Mouse (Mus musculus): ENCODE measurements around the gene Jazf1. TPM values are rescaled to one million over a fixed set of nuclear protein-coding genes. Genes with fewer than 3 reads are reported as not detected.

Jazf1 gene
- polyA plus RNA-seq, 1 experiment from 2014 or later: 10.2 TPM

DNA sequence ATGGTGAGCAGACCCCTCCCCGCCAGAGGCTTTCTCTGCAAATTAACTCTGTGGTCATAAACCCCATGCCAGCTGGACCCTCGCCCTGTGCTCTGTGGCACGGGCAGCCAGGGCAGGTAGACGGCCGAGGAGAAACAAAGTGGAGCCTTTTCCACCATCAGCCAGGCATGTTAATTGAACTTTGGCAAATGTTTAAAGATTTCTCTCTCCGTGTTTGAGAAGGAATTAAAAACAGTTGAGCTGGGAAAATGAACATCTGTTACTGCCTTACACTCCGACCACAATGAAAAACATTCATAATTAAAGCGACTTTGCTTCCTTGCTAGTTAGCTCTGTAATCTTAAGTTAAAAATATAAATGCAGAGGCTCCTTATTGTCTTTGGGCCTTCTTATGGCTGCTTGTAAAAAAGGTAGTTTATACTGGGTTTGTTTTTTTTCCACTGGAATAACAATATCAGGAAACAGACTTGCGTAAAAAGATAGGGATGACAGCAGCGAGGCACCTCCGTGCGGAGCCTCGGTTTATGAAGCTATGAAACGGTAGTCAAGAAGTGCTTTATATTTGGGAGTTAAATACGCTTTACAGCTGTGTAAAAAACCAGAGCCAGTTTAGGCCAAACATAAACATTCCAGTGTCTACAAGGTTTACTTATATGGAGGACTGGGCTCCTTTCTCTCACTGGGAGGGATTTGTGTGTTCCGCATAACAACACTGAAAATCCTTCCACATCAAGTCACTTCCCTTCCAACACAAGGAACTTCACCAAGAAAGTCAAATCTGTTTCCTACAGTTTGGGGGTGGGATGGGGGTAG, 273.2 kb downstream of the Jazf1 start:
- ATAC-seq (ENCODE audit: low FRiP score): no peak
- no peak overlapping the region for H3K4me3 ChIP-seq (replicated peaks)
- H3K4me1 ChIP-seq: peaks cover 25% of the 10 kb centered on the region
- 0 out of 2 replicates have a peak overlapping the region, but pooled peaks have one; percentile 31 for H3K27ac ChIP-seq
- 80% methylated on average over 16 of the region's 16 CpGs for WGBS
- H3K9ac ChIP-seq: no peak overlapping the region
- H3K9me3 ChIP-seq: no peaks in the 10 kb centered on the region
- no peaks in the 10 kb centered on the region for H3K36me3 ChIP-seq (replicated peaks)
- no peaks in the 10 kb centered on the region for H3K27me3 ChIP-seq
- no peak overlapping the region for H3K4me2 ChIP-seq

DNA sequence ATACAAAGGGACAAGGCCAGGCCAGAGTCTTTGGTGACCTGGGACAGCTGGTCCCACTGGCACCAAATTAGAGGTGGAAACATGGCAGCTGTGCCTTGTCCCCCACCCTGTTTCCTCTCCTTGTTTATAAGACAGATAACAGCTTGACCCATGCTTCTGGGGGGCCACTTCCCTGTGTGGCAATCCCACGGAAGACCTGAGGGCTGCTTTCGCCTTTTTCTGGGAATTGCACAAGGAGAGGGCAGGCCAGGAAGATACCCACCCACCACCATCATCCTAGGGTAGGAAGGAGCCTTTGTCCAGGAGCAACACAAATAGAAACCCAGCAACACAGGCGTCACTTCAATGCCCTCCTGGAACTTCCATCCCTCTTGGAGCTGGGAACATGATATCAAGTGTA, 276.0 kb downstream of the Jazf1 start:
- Histone ChIP-seq H3K27ac (no peak overlapping the region), H3K9ac (no peak overlapping the region), H3K36me3 (replicated peaks) (no peaks in the 10 kb centered on the region), H3K4me3 (replicated peaks) (no peak overlapping the region), H3K4me1 (peaks cover 29% of the 10 kb centered on the region), H3K27me3 (no peaks in the 10 kb centered on the region), H3K4me2 (no peak overlapping the region), H3K9me3 (no peaks in the 10 kb centered on the region)
- WGBS: 86% methylated on average over 3 of the region's 3 CpGs
- ATAC-seq (ENCODE audit: low FRiP score): no peak

DNA sequence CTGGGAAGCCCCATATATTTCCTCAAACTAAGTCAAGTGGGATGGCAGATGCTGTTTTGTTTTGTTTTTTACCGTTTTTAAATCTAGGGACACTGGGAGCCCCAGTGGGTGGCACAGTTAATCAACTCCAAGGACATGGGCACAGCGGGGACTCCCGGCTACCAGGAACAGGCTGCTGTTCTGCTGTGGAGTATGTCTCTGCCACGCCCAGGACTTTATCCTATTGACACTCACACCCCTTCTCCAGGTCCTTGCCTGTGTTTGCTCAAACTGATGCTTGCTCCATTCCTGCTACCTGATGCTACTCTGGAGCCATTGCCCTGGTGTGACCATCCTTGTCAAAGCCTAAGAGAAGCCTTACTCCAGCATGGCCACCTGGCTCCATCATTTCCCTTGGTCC, 277.6 kb downstream of the Jazf1 start:
- Histone ChIP-seq H3K4me3 (replicated peaks) (no peak overlapping the region), H3K36me3 (replicated peaks) (no peaks in the 10 kb centered on the region), H3K9me3 (no peaks in the 10 kb centered on the region), H3K4me1 (peaks cover 25% of the 10 kb centered on the region), H3K27me3 (no peaks in the 10 kb centered on the region), H3K27ac (no peak overlapping the region), H3K4me2 (no peak overlapping the region), H3K9ac (no peak overlapping the region)
- no peak for ATAC-seq (ENCODE audit: low FRiP score)
- WGBS: 81% methylated on average over 4 of the region's 4 CpGs

DNA sequence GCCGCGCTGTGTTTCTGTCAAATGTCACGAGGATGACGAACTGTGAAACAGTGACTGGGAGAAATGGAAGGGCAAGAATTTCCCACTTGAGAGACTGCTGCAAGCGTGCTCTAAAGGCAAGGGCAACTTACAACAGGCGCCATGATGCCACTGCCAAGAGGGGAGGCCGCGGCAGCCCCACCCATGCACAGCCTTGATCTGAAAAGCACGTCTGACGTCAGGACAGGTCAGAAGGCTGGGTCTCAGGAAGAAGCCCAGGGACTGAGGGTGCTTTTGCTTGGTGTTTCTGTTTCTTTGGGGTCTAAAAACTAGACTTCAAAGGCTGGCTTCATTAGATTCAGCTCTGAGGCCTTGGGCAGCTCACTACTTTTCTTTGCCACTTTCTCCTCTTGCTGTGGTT, 278.1 kb downstream of the Jazf1 start:
- Histone ChIP-seq H3K36me3 (replicated peaks) (no peaks in the 10 kb centered on the region), H3K4me1 (peaks cover 20% of the 10 kb centered on the region; the same call in 1 of the 2 replicates), H3K4me2 (no peak overlapping the region), H3K27me3 (no peaks in the 10 kb centered on the region), H3K4me3 (replicated peaks) (no peak overlapping the region), H3K9me3 (no peaks in the 10 kb centered on the region), H3K27ac (no peak overlapping the region), H3K9ac (no peak overlapping the region)
- WGBS: 82% methylated on average over 10 of the region's 10 CpGs
- ATAC-seq (ENCODE audit: low FRiP score): no peak

DNA sequence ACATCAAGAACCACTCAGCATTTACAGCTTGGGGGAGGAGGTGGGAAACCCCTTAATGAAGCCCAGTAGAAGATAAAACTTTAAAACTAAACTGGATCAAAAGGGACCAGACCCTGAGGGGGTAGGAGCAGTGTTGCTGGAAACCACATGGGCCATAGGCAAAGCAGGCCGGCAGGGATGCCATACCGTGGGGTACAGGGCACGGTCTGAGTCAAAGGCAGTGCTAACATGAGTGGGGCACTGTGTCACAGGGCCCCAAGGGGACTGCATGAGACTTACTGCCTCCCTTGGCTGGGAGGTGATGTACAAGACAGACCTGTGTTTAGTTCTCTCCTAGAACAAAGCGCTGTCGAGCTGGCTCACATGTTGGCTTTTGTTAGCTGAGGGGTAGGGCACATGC, 288.9 kb downstream of the Jazf1 start:
- Histone ChIP-seq H3K4me2 (no peak overlapping the region), H3K27me3 (no peaks in the 10 kb centered on the region), H3K4me3 (replicated peaks) (no peak overlapping the region), H3K9ac (no peak overlapping the region), H3K27ac (no peak overlapping the region), H3K36me3 (replicated peaks) (no peaks in the 10 kb centered on the region), H3K4me1 (no peaks in the 10 kb centered on the region; the same call in 1 of the 2 replicates), H3K9me3 (no peaks in the 10 kb centered on the region)
- no peak for ATAC-seq (ENCODE audit: low FRiP score)
- 85% methylated on average over 5 of the region's 5 CpGs for WGBS

DNA sequence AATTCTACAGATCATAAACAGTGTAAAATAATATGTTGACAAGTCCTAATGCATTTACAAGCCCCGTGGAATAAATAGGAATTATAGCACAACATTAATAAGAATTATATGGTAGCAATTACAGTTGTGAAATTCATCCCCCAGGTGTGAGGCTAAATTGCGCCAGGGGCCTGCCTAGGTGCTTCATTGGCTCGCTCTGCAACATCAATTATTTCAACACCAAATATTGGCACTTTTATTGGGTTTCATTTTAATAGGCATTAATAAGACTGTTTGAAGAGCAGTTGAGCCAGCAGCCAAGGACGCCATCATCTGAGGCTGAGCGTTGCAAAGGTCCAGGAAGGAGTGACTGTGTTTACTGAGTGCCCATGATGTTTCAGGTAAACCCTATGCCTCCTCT, 289.9 kb downstream of the Jazf1 start:
- Histone ChIP-seq H3K4me3 (replicated peaks) (no peak overlapping the region), H3K4me2 (no peak overlapping the region), H3K9me3 (no peaks in the 10 kb centered on the region), H3K4me1 (no peaks in the 10 kb centered on the region; the same call in 1 of the 2 replicates), H3K9ac (no peak overlapping the region), H3K36me3 (replicated peaks) (no peaks in the 10 kb centered on the region), H3K27ac (no peak overlapping the region), H3K27me3 (no peaks in the 10 kb centered on the region)
- 89% methylated on average over 5 of the region's 5 CpGs for WGBS
- no peak for ATAC-seq (ENCODE audit: low FRiP score)

DNA sequence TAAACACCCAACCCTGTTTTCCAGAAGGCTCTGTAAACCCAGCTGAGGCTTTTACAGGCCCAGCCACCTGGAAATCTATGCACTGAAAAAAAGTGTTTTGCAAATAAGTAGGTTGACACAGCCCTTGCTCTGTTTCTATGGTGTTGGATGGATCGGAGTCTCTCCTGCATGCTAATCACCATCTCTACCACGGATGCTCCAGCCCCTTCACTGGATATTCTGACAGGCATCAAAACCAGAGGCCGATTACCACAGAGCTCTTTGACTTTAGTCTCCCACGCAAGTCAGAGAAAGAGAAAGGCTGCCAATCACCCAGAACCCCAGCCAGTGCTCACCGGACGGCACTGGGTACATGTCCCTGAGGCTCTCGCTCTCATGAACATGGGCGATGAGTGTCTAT, 291.4 kb downstream of the Jazf1 start:
- ATAC-seq (ENCODE audit: low FRiP score): no peak
- Histone ChIP-seq H3K4me2 (no peak overlapping the region), H3K9ac (no peak overlapping the region), H3K27me3 (no peaks in the 10 kb centered on the region), H3K27ac (no peak overlapping the region), H3K4me3 (replicated peaks) (no peak overlapping the region), H3K9me3 (no peaks in the 10 kb centered on the region), H3K4me1 (no peaks in the 10 kb centered on the region; the same call in 1 of the 2 replicates), H3K36me3 (replicated peaks) (no peaks in the 10 kb centered on the region)
- WGBS: 81% methylated on average over 8 of the region's 8 CpGs

DNA sequence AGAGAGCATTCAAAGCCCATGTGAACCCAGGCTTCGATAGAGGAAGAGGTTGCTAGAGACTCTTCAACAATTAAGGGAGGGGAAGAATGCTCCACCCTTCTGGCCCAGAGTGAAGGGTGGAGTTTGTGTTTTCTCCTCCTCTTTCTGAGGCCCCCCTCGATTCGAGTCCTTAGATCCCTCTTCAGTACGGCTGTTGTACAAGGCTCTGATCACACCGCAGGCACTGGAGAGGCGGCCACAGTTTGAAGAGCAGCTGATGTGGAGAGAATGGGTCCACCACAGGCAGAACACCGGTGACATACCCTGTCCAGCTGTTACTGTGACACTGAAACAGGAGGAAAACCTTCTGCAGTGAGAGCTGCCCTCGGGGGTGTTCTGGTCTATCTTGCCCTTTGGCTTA, 292.5 kb downstream of the Jazf1 start:
- H3K4me2 ChIP-seq: no peak overlapping the region
- WGBS: 87% methylated on average over 8 of the region's 8 CpGs
- H3K4me3 ChIP-seq (replicated peaks): no peak overlapping the region
- H3K27ac ChIP-seq: no peak overlapping the region
- no peaks in the 10 kb centered on the region; the same call in 1 of the 2 replicates for H3K4me1 ChIP-seq
- ATAC-seq (ENCODE audit: low FRiP score): no peak
- no peaks in the 10 kb centered on the region for H3K9me3 ChIP-seq
- H3K27me3 ChIP-seq: no peaks in the 10 kb centered on the region
- H3K9ac ChIP-seq: no peak overlapping the region
- H3K36me3 ChIP-seq (replicated peaks): no peaks in the 10 kb centered on the region

DNA sequence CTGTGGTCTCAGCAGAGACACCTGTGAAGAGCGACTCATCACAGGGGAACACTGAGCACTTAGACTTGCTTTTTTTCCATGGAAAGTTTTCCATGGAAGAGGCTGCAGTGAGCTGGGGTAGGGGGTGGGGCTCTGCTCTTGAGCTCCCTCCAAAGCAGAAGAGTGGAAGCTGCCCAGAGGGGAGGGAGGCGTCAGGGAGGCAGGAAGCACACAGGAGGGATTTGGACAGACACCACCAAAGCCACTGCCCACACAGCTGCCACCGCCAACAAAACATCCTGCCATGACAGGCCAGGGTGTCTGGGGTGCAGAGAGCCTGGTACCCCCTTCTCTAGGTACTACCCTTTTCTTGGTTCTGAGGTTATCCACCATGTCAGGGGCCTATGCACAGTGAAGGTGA, 293.1 kb downstream of the Jazf1 start:
- Histone ChIP-seq H3K4me2 (no peak overlapping the region), H3K9ac (no peak overlapping the region), H3K27ac (no peak overlapping the region), H3K36me3 (replicated peaks) (no peaks in the 10 kb centered on the region), H3K9me3 (no peaks in the 10 kb centered on the region), H3K27me3 (no peaks in the 10 kb centered on the region), H3K4me1 (no peaks in the 10 kb centered on the region; the same call in 1 of the 2 replicates), H3K4me3 (replicated peaks) (no peak overlapping the region)
- ATAC-seq (ENCODE audit: low FRiP score): no peak
- 71% methylated on average over 3 of the region's 3 CpGs for WGBS

DNA sequence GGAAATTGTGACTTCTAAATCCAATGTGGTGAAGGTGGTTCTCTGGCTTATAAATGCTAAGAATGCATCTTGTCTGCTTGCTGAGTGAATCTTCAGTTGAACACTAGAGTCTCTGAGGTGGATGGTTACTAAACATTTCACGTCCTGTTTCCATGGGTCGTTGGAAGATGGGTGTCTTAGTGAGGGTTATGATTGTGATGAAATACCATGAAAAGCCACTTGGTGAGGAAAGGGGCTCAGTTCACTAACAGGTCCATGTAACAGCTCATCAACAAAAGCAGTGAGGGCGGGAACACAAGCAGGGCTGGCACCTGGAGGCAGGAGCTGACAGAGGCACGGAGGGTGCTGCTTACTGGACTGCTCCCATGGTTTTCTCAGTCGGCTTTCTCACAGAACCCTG, 295.3 kb downstream of the Jazf1 start:
- Histone ChIP-seq H3K4me2 (no peak overlapping the region), H3K36me3 (replicated peaks) (peaks cover 11% of the 10 kb centered on the region; the same call in 1 of the 2 replicates), H3K4me3 (replicated peaks) (no peak overlapping the region), H3K27ac (no peak overlapping the region), H3K4me1 (no peaks in the 10 kb centered on the region; the same call in 1 of the 2 replicates), H3K27me3 (no peaks in the 10 kb centered on the region), H3K9me3 (no peaks in the 10 kb centered on the region), H3K9ac (no peak overlapping the region)
- 90% methylated on average over 5 of the region's 5 CpGs for WGBS
- no peak for ATAC-seq (ENCODE audit: low FRiP score)

DNA sequence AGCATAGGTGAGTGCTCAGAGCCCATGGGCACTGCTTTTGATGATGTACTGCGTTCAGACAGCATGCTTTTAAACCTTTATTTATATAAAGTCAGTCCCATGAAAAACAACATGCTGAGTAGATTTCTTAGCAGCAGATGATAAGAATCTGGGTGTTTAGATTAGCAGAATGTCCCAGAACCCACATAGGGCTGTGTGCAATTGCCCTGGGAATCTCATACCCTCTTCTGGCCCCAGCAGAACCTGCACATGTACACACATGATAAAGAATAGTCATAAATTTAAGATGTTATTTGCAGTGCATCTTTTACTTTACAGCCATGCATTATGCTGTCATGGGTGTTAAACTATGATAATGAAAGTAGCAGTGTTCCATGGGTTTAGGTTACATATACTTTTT, 297.6 kb downstream of the Jazf1 start:
- ATAC-seq (ENCODE audit: low FRiP score): no peak
- no peak overlapping the region for H3K4me3 ChIP-seq (replicated peaks)
- WGBS: 86% methylated on average over 1 of the region's 1 CpGs
- no peak overlapping the region for H3K4me2 ChIP-seq
- no peak overlapping the region for H3K9ac ChIP-seq
- no peaks in the 10 kb centered on the region for H3K9me3 ChIP-seq
- no peaks in the 10 kb centered on the region for H3K4me1 ChIP-seq
- no peak overlapping the region for H3K27ac ChIP-seq
- H3K27me3 ChIP-seq: no peaks in the 10 kb centered on the region
- peaks cover 28% of the 10 kb centered on the region for H3K36me3 ChIP-seq (replicated peaks)

DNA sequence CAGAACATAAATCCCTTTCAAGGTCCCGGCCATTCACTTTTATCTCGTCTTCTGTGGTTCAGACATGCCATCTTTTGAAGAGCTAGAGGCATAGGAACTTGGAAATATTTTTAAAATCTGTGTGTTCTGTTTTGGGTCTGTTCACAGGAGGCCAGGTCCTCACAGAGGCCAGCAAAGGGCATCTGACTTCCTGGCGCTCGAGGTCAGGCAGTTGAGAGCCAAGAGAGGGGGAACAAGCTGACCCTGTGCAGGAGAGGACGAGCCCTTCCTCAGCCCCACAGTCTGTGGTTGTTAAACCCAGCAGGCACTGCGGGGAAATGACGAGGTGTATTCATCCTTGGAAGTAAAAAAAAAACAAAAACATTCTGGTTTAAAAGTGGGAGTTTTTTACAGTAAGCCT, 303.2 kb downstream of the Jazf1 start:
- Histone ChIP-seq H3K36me3 (replicated peaks) (peaks cover 47% of the 10 kb centered on the region), H3K4me2 (no peak overlapping the region), H3K9me3 (no peaks in the 10 kb centered on the region), H3K27ac (no peak overlapping the region), H3K27me3 (no peaks in the 10 kb centered on the region), H3K4me3 (replicated peaks) (no peak overlapping the region), H3K9ac (no peak overlapping the region), H3K4me1 (no peaks in the 10 kb centered on the region)
- 79% methylated on average over 7 of the region's 7 CpGs for WGBS
- no peak for ATAC-seq (ENCODE audit: low FRiP score)

DNA sequence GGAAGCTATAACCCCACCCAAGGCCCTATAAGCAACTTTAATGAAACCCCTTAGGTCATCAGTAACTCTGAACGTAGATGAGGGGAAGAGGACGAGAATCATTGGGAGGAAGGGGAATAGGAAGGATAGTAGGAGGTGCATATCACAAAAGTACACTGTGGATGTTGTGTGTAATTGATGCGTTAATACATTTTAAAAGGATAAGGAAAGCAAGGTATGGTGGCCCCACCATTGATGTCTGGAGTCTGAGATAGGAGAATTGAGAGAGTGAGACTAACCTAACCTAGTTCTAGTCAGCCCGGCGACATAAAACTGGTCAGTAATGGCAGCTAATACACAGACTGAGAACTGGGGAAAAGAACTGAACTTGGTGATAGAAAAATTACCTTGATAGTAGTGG, 315.6 kb downstream of the Jazf1 start:
- no peaks in the 10 kb centered on the region for H3K9me3 ChIP-seq
- no peak overlapping the region for H3K4me2 ChIP-seq
- no peak overlapping the region for H3K27ac ChIP-seq
- H3K4me1 ChIP-seq: no peaks in the 10 kb centered on the region
- peaks cover 20% of the 10 kb centered on the region for H3K36me3 ChIP-seq (replicated peaks)
- WGBS: 94% methylated on average over 5 of the region's 5 CpGs
- no peak for ATAC-seq (ENCODE audit: low FRiP score)
- H3K27me3 ChIP-seq: no peaks in the 10 kb centered on the region
- H3K4me3 ChIP-seq (replicated peaks): no peak overlapping the region
- no peak overlapping the region for H3K9ac ChIP-seq
